Mouse (Mus musculus) naive thymus-derived CD4-positive, alpha-beta T cell, adult 5 months (primary cell): ENCODE results near the gene Acbd5. TPM values are rescaled to one million over a fixed set of nuclear protein-coding genes. Genes with fewer than 3 reads are reported as not detected.

ENCODE experiments used
- polyA plus RNA-seq: library from polyadenylated mRNA; unstranded; fragments of 100-300 nt; shearing (Covaris generic); gene quantifications from one replicate; pipeline ENCODE4 v1.2.1, GENCODE M21; 2017

The Acbd5 gene
- polyA plus RNA-seq: 82.0 TPM

GRCm38 (mm10) chr2:23067552-23068369 is at the start of gene Acbd5:
Gene Acbd5, plus strand, starts transcription at chr2:23068167.

GRCm38 (mm10) chr2:23040001-23040646 is 27.8 kb upstream of the Acbd5 start, which contains the start of gene Abi1:
Gene Abi1, minus strand, starts transcription at chr2:23040241.

GRCm38 (mm10) chr2:23155777-23156607 is 88.0 kb downstream of the Acbd5 start, which contains the start of the genes Mastl and Yme1l1:
Gene Mastl, minus strand, starts transcription at chr2:23156024.
Gene Yme1l1, plus strand, starts transcription at chr2:23156369.

Other genes with a start within 250 kb of the Acbd5 start
- gene Pdss1, start 172.6 kb upstream of the Acbd5 start, polyA plus RNA-seq: 12.4 TPM
- 172 TPM for gene Abi1, start 27.9 kb upstream of the Acbd5 start, polyA plus RNA-seq
- 0.40 TPM for gene Mastl, start 87.9 kb downstream of the Acbd5 start, polyA plus RNA-seq
- 68.5 TPM for gene Yme1l1, start 88.2 kb downstream of the Acbd5 start, polyA plus RNA-seq
- gene 4931423N10Rik, start 139.3 kb downstream of the Acbd5 start, polyA plus RNA-seq: not detected